Mouse (Mus musculus) intestine, postnatal 0 days (tissue): ENCODE results near the gene Ankrd17. TPM values are rescaled to one million over a fixed set of nuclear protein-coding genes. Genes with fewer than 3 reads are reported as not detected.

Experiments used
- ATAC-seq: fragments of 200-750 bp; cut with Nextera tagmentation; 2 replicates; pipeline ENCODE4 v1.8.0; 2017; ENCODE audit warnings: mild to moderate bottlenecking, moderate TSS enrichment, moderate library complexity
- H3K27ac ChIP-seq: fragments of 300-500 bp; sonication (generic); 2 replicates; pipeline ENCODE4 v1.5.1; 2014; ENCODE audit warnings: mild to moderate bottlenecking, low read depth, low read length, moderate library complexity
- H3K27me3 ChIP-seq: fragments of 300-500 bp; sonication (generic); replicated peaks from 2 replicates; pipeline ENCODE4 v1.6.1; 2014; ENCODE audit warnings: low read length, mixed read lengths; ENCODE audit not compliant: control insufficient read depth, insufficient read depth
- H3K36me3 ChIP-seq: fragments of 300-500 bp; sonication (generic); 2 replicates; pipeline ENCODE4 v1.6.1; 2014; ENCODE audit warnings: mild to moderate bottlenecking, moderate library complexity; ENCODE audit not compliant: control insufficient read depth, insufficient read depth
- H3K4me1 ChIP-seq: fragments of 300-500 bp; sonication (generic); replicated peaks from 2 replicates; pipeline ENCODE4 v1.6.1; 2014; ENCODE audit warnings: antibody characterized with exemption, low read length, mixed read lengths; ENCODE audit not compliant: control insufficient read depth, insufficient read depth
- H3K4me2 ChIP-seq: fragments of 300-500 bp; sonication (generic); replicated peaks from 2 replicates; pipeline ENCODE4 v1.6.1; 2014; ENCODE audit warnings: low read depth, mild to moderate bottlenecking, moderate library complexity
- H3K4me3 ChIP-seq: fragments of 300-500 bp; sonication (generic); 2 replicates; pipeline ENCODE4 v1.5.1; 2014; ENCODE audit warnings: low read depth, low read length
- H3K9ac ChIP-seq: fragments of 300-500 bp; sonication (generic); 2 replicates; pipeline ENCODE4 v1.6.1; 2014; ENCODE audit warnings: mild to moderate bottlenecking, low read depth, low read length
- H3K9me3 ChIP-seq: fragments of 300-500 bp; sonication (generic); 2 replicates; pipeline ENCODE4 v1.6.1; 2016; ENCODE audit warnings: mixed run types; ENCODE audit not compliant: control insufficient read depth
- CTCF ChIP-seq: sonication (generic); IDR thresholded peaks from 2 replicates; pipeline ENCODE4 v1.5.1; 2016; ENCODE audit warnings: low read depth, mild to moderate bottlenecking, control low read depth, antibody characterized with exemption, moderate library complexity
- WGBS: fragments of 180-500 bp; shearing (Covaris S2); extraction: QIAGEN DNeasy Blood & Tissue Kit; methylation state at CpG from one replicate; pipeline ENCODE4 v1.1.7; 2014; 5-methylcytosine and 5-hydroxymethylcytosine counted together
- polyA plus RNA-seq: library from polyadenylated mRNA; unstranded; fragments of >200 nt; fragmentation: Nextera tagmentation; extraction: Ambion mirVana; gene quantifications from 2 replicates; pipeline ENCODE4 v1.2.1, GENCODE M21; 2015

The Ankrd17 gene
- polyA plus RNA-seq, 1 experiment from 2014 or later, result 19.3 TPM

- Histone ChIP-seq H3K27me3 (no peaks in the 10 kb centered on the region), H3K9ac (no peak overlapping the region), H3K4me2 (no peak overlapping the region), H3K4me3 (no peak overlapping the region), H3K4me1 (no peaks in the 10 kb centered on the region), H3K36me3 (no peaks in the 10 kb centered on the region), H3K9me3 (no peaks in the 10 kb centered on the region), H3K27ac (no peak overlapping the region)
- WGBS, result 64% methylated on average over 5 of the region's 5 CpGs
- no peak for ATAC-seq
- TF ChIP-seq CTCF, result no peak
These were observed 183.6 kb downstream of the Ankrd17 start for GRCm38 (mm10) chr5:90182782-90183181.

GRCm38 (mm10) chr5:90179094-90179493 lies 187.3 kb downstream of the Ankrd17 start:
- H3K27me3 ChIP-seq, result no peaks in the 10 kb centered on the region
- H3K4me3 ChIP-seq, result no peak overlapping the region
- no peak for ATAC-seq
- no peak overlapping the region for H3K27ac ChIP-seq
- no peak overlapping the region for H3K4me2 ChIP-seq
- no peaks in the 10 kb centered on the region for H3K9me3 ChIP-seq
- no peak for TF ChIP-seq CTCF
- WGBS, result 73% methylated on average over 5 of the region's 5 CpGs
- no peaks in the 10 kb centered on the region for H3K4me1 ChIP-seq
- H3K36me3 ChIP-seq, result no peaks in the 10 kb centered on the region
- H3K9ac ChIP-seq, result no peak overlapping the region

GRCm38 (mm10) chr5:90178116-90178515 lies 188.3 kb downstream of the Ankrd17 start:
- Histone ChIP-seq H3K36me3 (no peaks in the 10 kb centered on the region), H3K4me2 (no peak overlapping the region), H3K9ac (no peak overlapping the region), H3K27ac (no peak overlapping the region), H3K27me3 (no peaks in the 10 kb centered on the region), H3K9me3 (no peaks in the 10 kb centered on the region), H3K4me3 (no peak overlapping the region), H3K4me1 (no peaks in the 10 kb centered on the region)
- TF ChIP-seq CTCF, result no peak
- no peak for ATAC-seq
- 84% methylated on average over 1 of the region's 1 CpGs for WGBS

Other genes starting within 250 kb of the Ankrd17 start
- 17.0 TPM in 2 replicates for gene Cox18, start 142.6 kb downstream of the Ankrd17 start, polyA plus RNA-seq
- gene Gm9958, start 627 bp upstream of the Ankrd17 start, polyA plus RNA-seq, result 3.0 and 3.3 TPM in 2 replicates
- 0.99 and 1.1 TPM in 2 replicates for gene Alb, start 94.3 kb upstream of the Ankrd17 start, polyA plus RNA-seq
- 541 and 696 TPM in 2 replicates for gene Afp, start 124.2 kb upstream of the Ankrd17 start, polyA plus RNA-seq
- gene Afm, start 152.4 kb upstream of the Ankrd17 start, polyA plus RNA-seq, result 8.2 and 9.4 TPM in 2 replicates
- gene 5830473C10Rik, start 194.5 kb upstream of the Ankrd17 start, polyA plus RNA-seq, result 0.35 and 0.63 TPM in 2 replicates